Mouse (Mus musculus) ES-E14 (cell line): ENCODE measurements at regions not wholly inside any gene's neighbourhood (a gene's known extent, or its start where the extent isn't known, plus 50 kb on each side); places are given as distances from the start of the nearest gene placed in this dataset.

Source experiments
- DNase-seq: peaks from one replicate; pipeline ENCODE4 v3.0.0-alpha.2; 2013; ENCODE audit warnings: low read depth, low spot score
- H3K27ac ChIP-seq: 2 replicates; pipeline ENCODE4 v1.5.1; 2012; ENCODE audit warnings: low read depth, mild to moderate bottlenecking, low read length, moderate library complexity, mixed read lengths; ENCODE audit not compliant: poor library complexity, insufficient read depth, severe bottlenecking
- H3K36me3 ChIP-seq: 2 replicates; pipeline ENCODE4 v1.6.1; 2012; ENCODE audit warnings: mild to moderate bottlenecking, low read length, moderate library complexity, mixed read lengths; ENCODE audit not compliant: control insufficient read depth, poor library complexity, insufficient read depth, severe bottlenecking
- H3K4me1 ChIP-seq, 2 experiments: fragments of 150-350 bp in 1 of 2; sonication (generic) in 1 of 2; 2 replicates each; pipeline ENCODE4 v1.6.1; 2012; ENCODE audit warnings: low read length in 2 of 2, mild to moderate bottlenecking in 1 of 2, mixed read lengths in 1 of 2; ENCODE audit not compliant: control insufficient read depth in 2 of 2, insufficient read depth in 2 of 2, poor library complexity in 1 of 2
- H3K4me3 ChIP-seq, 2 experiments: fragments of 150-350 bp in 1 of 2; sonication (generic) in 1 of 2; 2 replicates each; pipeline ENCODE4 v1.5.1; 2012; ENCODE audit warnings: low read length in 2 of 2, low read depth in 1 of 2, mild to moderate bottlenecking in 1 of 2, mixed read lengths in 1 of 2; ENCODE audit not compliant: insufficient read depth in 1 of 2, poor library complexity in 1 of 2, severe bottlenecking in 1 of 2
- H3K9ac ChIP-seq: 2 replicates; pipeline ENCODE4 v1.6.1; 2012; ENCODE audit warnings: low read depth, mild to moderate bottlenecking, low read length, mixed read lengths; ENCODE audit not compliant: poor library complexity, insufficient read depth, severe bottlenecking
- H3K9me3 ChIP-seq: fragments of 150-350 bp; sonication (generic); 2 replicates; pipeline ENCODE4 v1.6.1; 2012; ENCODE audit warnings: low read depth, mild to moderate bottlenecking, low read length; ENCODE audit not compliant: control insufficient read depth, insufficient read depth
- CHD2 ChIP-seq: IDR thresholded peaks from 2 replicates; pipeline ENCODE4 v1.6.1; 2014; ENCODE audit warnings: mild to moderate bottlenecking, low read depth, low read length, inconsistent platforms
- HCFC1 ChIP-seq: IDR thresholded peaks from 2 replicates; pipeline ENCODE4 v1.6.1; 2012; ENCODE audit warnings: low read length, inconsistent platforms, borderline replicate concordance; ENCODE audit not compliant: insufficient read depth
- MAFK ChIP-seq: IDR thresholded peaks from 2 replicates; pipeline ENCODE4 v1.6.1; 2014; ENCODE audit warnings: mild to moderate bottlenecking, low read depth, low read length, inconsistent platforms; ENCODE audit not compliant: insufficient read depth
- ZC3H11A ChIP-seq: IDR thresholded peaks from 2 replicates; pipeline ENCODE4 v1.6.1; 2012; ENCODE audit warnings: low read depth, mild to moderate bottlenecking, inconsistent platforms, low read length, borderline replicate concordance
- ZNF384 ChIP-seq: IDR thresholded peaks from 2 replicates; pipeline ENCODE4 v1.6.1; 2012; ENCODE audit warnings: low read depth, low read length, inconsistent platforms
- in situ Hi-C, 2 experiments: fragments of 600-800 bp; cut with MboI; formaldehyde crosslinking; loops; one replicate each; pipeline ENCODE4 v1.15.1; 2025; ENCODE audit warnings: low sequenced_read_pairs in 2 of 2, inconsistent platforms in 1 of 2; ENCODE audit not compliant: unreplicated experiment in 2 of 2

DNA sequence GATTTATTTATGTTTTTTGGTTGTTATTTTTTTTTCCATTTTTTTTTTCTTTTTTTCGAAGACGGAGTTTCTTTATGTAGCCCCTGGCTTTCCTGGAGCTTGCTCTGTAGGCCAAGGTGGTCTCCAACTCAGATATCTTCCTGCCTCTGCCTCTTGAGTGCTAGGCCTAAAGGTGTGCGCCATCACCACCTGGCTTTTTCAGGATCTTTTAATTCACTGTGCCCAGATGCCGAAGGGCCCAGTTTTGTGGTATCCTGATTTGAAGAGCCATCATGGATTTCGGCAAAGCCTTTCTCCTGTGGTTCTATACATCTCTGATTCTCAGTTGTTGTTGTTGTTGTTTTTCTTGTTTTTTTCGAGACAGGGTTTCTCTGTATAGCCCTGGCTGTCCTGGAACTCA lies 72.3 kb upstream of the Nek6 start:
- Histone ChIP-seq H3K27ac (no peak overlapping the region), H3K9me3 (no peaks in the 10 kb centered on the region), H3K36me3 (no peaks in the 10 kb centered on the region), H3K4me1 (no peaks in the 10 kb centered on the region), H3K9ac (no peak overlapping the region), H3K4me3 (no peak overlapping the region)
- DNase-seq: no peak
- TF ChIP-seq HCFC1: no peak
- TF ChIP-seq ZNF384: no peak
- TF ChIP-seq MAFK: no peak
- TF ChIP-seq CHD2: no peak
- TF ChIP-seq ZC3H11A: no peak
- in situ Hi-C loops: no loop called here

DNA sequence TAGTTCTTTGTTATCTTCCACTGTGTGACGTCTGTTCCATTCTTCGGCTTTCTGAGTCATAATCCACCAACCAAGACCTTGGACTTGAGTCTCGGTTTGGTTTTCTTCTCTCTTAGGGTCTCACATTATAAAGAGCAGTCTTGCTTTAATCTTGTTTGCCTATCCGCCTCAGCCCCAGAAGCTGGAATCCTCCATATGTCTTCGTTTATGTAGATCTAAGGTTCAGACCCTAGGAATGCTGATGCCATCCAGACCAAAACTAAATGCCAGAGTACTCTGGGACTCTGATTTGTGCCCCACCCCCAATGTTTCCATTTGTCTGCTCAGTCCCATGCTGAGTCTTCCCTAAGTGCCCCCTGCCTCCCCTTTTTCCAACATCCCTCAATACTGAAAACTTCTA lies 71.5 kb upstream of the Nek6 start:
- Histone ChIP-seq H3K27ac (no peak overlapping the region), H3K4me1 (no peaks in the 10 kb centered on the region), H3K9ac (no peak overlapping the region), H3K36me3 (no peaks in the 10 kb centered on the region), H3K4me3 (no peak overlapping the region), H3K9me3 (no peaks in the 10 kb centered on the region)
- DNase-seq: no peak
- TF ChIP-seq CHD2: no peak
- no peak for TF ChIP-seq MAFK
- no peak for TF ChIP-seq ZC3H11A
- no peak for TF ChIP-seq HCFC1
- in situ Hi-C loops: no loop called here

DNA sequence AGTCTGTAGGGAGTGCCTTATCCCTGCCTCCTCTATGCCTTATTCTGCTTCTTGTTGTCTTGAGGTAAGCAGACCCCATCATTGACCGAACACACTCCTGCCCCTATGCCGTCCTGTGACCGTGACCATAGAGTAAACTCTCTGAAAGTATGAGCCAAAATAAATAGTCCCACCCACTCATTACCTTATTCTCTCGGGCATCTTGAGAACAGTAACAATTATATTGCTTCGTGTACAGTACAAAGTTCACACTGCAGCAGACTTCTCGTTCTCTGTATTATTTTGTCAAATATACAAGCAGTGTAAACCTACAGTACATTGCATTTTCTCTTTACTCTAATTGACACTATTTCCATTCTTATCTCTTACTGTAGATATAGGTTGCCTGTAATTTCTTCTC lies 62.4 kb upstream of the Nek6 start:
- no peaks in the 10 kb centered on the region for H3K9me3 ChIP-seq
- no peaks in the 10 kb centered on the region for H3K4me1 ChIP-seq
- no peak overlapping the region for H3K9ac ChIP-seq
- no peak for DNase-seq
- TF ChIP-seq ZNF384: no peak
- TF ChIP-seq CHD2: no peak
- in situ Hi-C loops: no loop called here
- H3K36me3 ChIP-seq: no peaks in the 10 kb centered on the region
- H3K4me3 ChIP-seq: no peak overlapping the region
- no peak overlapping the region for H3K27ac ChIP-seq

DNA sequence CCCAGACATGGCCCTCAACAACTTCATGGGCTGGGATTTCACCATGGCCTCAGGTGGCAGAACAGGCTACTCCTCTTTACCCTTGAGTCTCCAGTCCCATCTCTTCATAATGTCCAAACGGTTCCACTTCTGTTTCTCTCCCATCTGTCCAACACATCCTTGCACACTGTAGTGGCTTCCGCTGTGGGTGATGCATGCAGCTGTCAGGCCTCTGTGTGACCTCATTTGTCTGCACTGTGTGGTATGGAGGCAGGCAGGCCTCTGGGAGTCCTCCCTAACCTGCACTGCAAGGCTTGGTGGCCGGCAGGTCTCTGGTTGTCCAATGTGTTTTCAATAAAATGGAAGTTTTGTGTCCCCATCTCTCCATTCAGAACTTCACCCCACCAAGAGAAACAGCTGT lies 54.9 kb upstream of the Nek6 start:
- Histone ChIP-seq H3K4me3 (no peak overlapping the region), H3K4me1 (no peaks in the 10 kb centered on the region), H3K36me3 (no peaks in the 10 kb centered on the region), H3K9me3 (no peaks in the 10 kb centered on the region), H3K9ac (no peak overlapping the region), H3K27ac (no peak overlapping the region)
- DNase-seq: no peak
- in situ Hi-C loops: no loop called here
- TF ChIP-seq ZNF384 (no peak), ZC3H11A (no peak), HCFC1 (no peak), MAFK (no peak), CHD2 (no peak)

DNA sequence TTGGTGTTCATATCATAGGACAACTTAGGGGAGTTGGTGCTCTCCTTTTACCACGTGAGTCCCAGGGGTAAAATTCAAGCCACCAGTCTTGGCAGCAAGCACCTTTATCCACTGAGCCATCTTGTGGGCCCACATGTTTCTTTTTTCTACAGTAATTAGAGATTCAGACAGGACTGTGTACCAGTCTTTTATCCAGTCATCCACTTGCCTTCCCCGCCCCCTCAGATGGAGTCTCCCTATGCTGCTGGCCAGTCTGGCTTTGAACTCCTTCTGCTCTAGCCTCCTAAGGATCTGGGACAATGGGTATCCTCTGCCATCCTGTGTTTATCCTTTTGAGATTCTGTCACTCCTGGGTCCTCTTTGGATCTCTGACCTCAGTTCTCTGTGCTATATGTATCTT lies 51.1 kb upstream of the Nek6 start:
- Histone ChIP-seq H3K4me1 (no peaks in the 10 kb centered on the region), H3K9me3 (no peaks in the 10 kb centered on the region), H3K9ac (no peak overlapping the region), H3K36me3 (no peaks in the 10 kb centered on the region), H3K27ac (no peak overlapping the region), H3K4me3 (no peak overlapping the region)
- no peak for DNase-seq
- TF ChIP-seq HCFC1 (no peak), ZNF384 (no peak), MAFK (no peak), CHD2 (no peak), ZC3H11A (no peak)
- in situ Hi-C loops: no loop called here
